Mouse (Mus musculus) limb, embryonic 15.5 days (tissue): ENCODE results near the gene Tmcc1. TPM values are rescaled to one million over a fixed set of nuclear protein-coding genes. Genes with fewer than 3 reads are reported as not detected.
"Not testable (repeated sequence)": the region's sequence is repeated elsewhere in the genome, so short reads cannot be mapped to it uniquely, and the experiment has no call there.

ENCODE experiments used
- ATAC-seq: fragments of 200-750 bp; cut with Nextera tagmentation; 2 replicates; pipeline ENCODE4 v1.8.0; 2017; ENCODE audit warnings: low read depth, moderate TSS enrichment; ENCODE audit not compliant: insufficient number of reproducible peaks, low FRiP score, low TSS enrichment
- H3K27ac ChIP-seq: fragments of 300-500 bp; sonication (generic); 2 replicates; pipeline ENCODE4 v1.5.1; 2015; ENCODE audit warnings: moderate library complexity, mild to moderate bottlenecking, inconsistent platforms
- H3K27me3 ChIP-seq: fragments of 300-500 bp; sonication (generic); 2 replicates; pipeline ENCODE4 v1.6.1; 2015; ENCODE audit warnings: inconsistent platforms
- H3K36me3 ChIP-seq: fragments of 300-500 bp; sonication (generic); 2 replicates; pipeline ENCODE4 v1.6.1; 2015; ENCODE audit warnings: inconsistent platforms
- H3K4me1 ChIP-seq: fragments of 300-500 bp; sonication (generic); 2 replicates; pipeline ENCODE4 v1.6.1; 2015; ENCODE audit warnings: inconsistent platforms
- H3K4me2 ChIP-seq: fragments of 300-500 bp; sonication (generic); 2 replicates; pipeline ENCODE4 v1.6.1; 2015; ENCODE audit warnings: mild to moderate bottlenecking, inconsistent platforms
- H3K4me3 ChIP-seq: fragments of 300-500 bp; sonication (generic); 2 replicates; pipeline ENCODE4 v1.5.1; 2015; ENCODE audit warnings: mild to moderate bottlenecking, inconsistent platforms
- H3K9ac ChIP-seq: fragments of 300-500 bp; sonication (generic); 2 replicates; pipeline ENCODE4 v1.6.1; 2015; ENCODE audit warnings: inconsistent platforms
- H3K9me3 ChIP-seq: fragments of 300-500 bp; sonication (generic); 2 replicates; pipeline ENCODE4 v1.6.1; 2016; ENCODE audit warnings: inconsistent platforms
- WGBS: fragments of 180-500 bp; shearing (Covaris S2); methylation state at CpG from one replicate; pipeline ENCODE4 v1.1.7; 2015; 5-methylcytosine and 5-hydroxymethylcytosine counted together
- polyA plus RNA-seq: library from polyadenylated mRNA; unstranded; fragments of >200 nt; fragmentation: Nextera tagmentation; extraction: Ambion mirVana; gene quantifications from 2 replicates; pipeline ENCODE4 v1.2.1, GENCODE M21; 2015

Tmcc1 gene
- polyA plus RNA-seq, 1 experiment from 2014 or later, result 12.0 TPM

DNA sequence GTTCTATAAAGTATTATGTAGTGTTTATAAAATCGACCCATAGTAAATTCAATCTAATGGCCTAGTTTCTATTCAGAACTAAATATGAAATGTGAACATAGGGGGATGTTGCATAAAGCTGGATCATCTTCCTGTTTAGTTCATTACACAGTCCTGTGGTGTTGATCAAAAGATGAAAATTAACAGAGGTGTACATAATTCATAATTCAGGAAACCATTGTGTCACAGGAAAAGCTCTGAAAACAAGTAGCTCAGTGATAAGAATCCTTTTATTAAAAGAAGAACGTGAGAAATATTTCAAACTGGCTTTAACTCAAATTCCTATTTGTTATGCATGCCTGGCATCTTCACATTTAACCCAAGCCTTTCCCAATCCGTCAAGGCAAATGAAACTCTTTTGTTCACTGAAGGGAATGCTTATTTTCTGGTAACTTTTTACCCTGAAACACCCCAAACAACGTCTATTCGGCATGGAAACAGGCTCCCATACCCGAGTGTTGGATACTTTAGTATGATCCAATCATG lies 121.0 kb downstream of the Tmcc1 start:
- Histone ChIP-seq H3K36me3 (0 out of 2 replicates have a peak, but pooled peaks cover 3% of the 10 kb centered on the region), H3K4me1 (0 out of 2 replicates have a peak, but pooled peaks cover 2% of the 10 kb centered on the region), H3K4me3 (no peak overlapping the region), H3K9ac (no peak overlapping the region), H3K9me3 (no peaks in the 10 kb centered on the region), H3K27me3 (no peaks in the 10 kb centered on the region), H3K27ac (no peak overlapping the region), H3K4me2 (no peak overlapping the region)
- 68% methylated on average over 6 of the region's 6 CpGs for WGBS
- no peak for ATAC-seq

GRCm38 (mm10) chr6:116071781-116072180 lies 121.5 kb downstream of the Tmcc1 start:
- Histone ChIP-seq H3K4me2 (no peak overlapping the region), H3K36me3 (0 out of 2 replicates have a peak, but pooled peaks cover 3% of the 10 kb centered on the region), H3K27ac (no peak overlapping the region), H3K9me3 (no peaks in the 10 kb centered on the region), H3K9ac (no peak overlapping the region), H3K27me3 (no peaks in the 10 kb centered on the region), H3K4me1 (0 out of 2 replicates have a peak, but pooled peaks cover 2% of the 10 kb centered on the region), H3K4me3 (no peak overlapping the region)
- ATAC-seq, result no peak
- 88% methylated on average over 2 of the region's 2 CpGs for WGBS

- Histone ChIP-seq H3K4me3 (no peak overlapping the region), H3K4me1 (0 out of 2 replicates have a peak, but pooled peaks cover 2% of the 10 kb centered on the region), H3K9ac (no peak overlapping the region), H3K9me3 (no peaks in the 10 kb centered on the region), H3K27me3 (no peaks in the 10 kb centered on the region), H3K4me2 (no peak overlapping the region), H3K36me3 (0 out of 2 replicates have a peak, but pooled peaks cover 3% of the 10 kb centered on the region), H3K27ac (no peak overlapping the region)
- 90% methylated on average over 3 of the region's 3 CpGs for WGBS
- ATAC-seq, result no peak
These were observed 122.7 kb downstream of the Tmcc1 start for GRCm38 (mm10) chr6:116070558-116070957.

- no peak overlapping the region for H3K9ac ChIP-seq
- H3K4me1 ChIP-seq, result no peaks in the 10 kb centered on the region
- H3K4me2 ChIP-seq, result no peak overlapping the region
- H3K27me3 ChIP-seq, result no peaks in the 10 kb centered on the region
- 86% methylated on average over 1 of the region's 1 CpGs for WGBS
- H3K27ac ChIP-seq, result no peak overlapping the region
- H3K9me3 ChIP-seq, result no peaks in the 10 kb centered on the region
- H3K36me3 ChIP-seq, result 0 out of 2 replicates have a peak, but pooled peaks cover 2% of the 10 kb centered on the region
- H3K4me3 ChIP-seq, result no peak overlapping the region
- no peak for ATAC-seq
These were observed 129.8 kb downstream of the Tmcc1 start for GRCm38 (mm10) chr6:116063516-116063915.

- H3K9me3 ChIP-seq, H3K27ac ChIP-seq, H3K4me3 ChIP-seq, ATAC-seq, H3K27me3 ChIP-seq, H3K9ac ChIP-seq, H3K4me2 ChIP-seq, H3K36me3 ChIP-seq, H3K4me1 ChIP-seq: not testable (repeated sequence)
These were observed 133.7 kb downstream of the Tmcc1 start for GRCm38 (mm10) chr6:116059542-116059941.

- Histone ChIP-seq H3K4me2 (no peak overlapping the region), H3K27ac (no peak overlapping the region), H3K9me3 (no peaks in the 10 kb centered on the region), H3K27me3 (no peaks in the 10 kb centered on the region), H3K4me3 (no peak overlapping the region), H3K9ac (no peak overlapping the region), H3K4me1 (0 out of 2 replicates have a peak, but pooled peaks cover 3% of the 10 kb centered on the region), H3K36me3 (no peaks in the 10 kb centered on the region)
- WGBS, result 69% methylated on average over 3 of the region's 3 CpGs
- no peak for ATAC-seq
These were observed 134.6 kb downstream of the Tmcc1 start for GRCm38 (mm10) chr6:116058541-116059300.

GRCm38 (mm10) chr6:116056676-116057264 lies 136.5 kb downstream of the Tmcc1 start:
- 0 out of 2 replicates have a peak, but pooled peaks cover 3% of the 10 kb centered on the region for H3K4me1 ChIP-seq
- no peaks in the 10 kb centered on the region for H3K27me3 ChIP-seq
- H3K4me3 ChIP-seq, result no peak overlapping the region
- no peak overlapping the region for H3K4me2 ChIP-seq
- 36% methylated on average over 13 of the region's 13 CpGs for WGBS
- no peaks in the 10 kb centered on the region for H3K36me3 ChIP-seq
- no peak for ATAC-seq
- H3K27ac ChIP-seq, result no peak overlapping the region
- H3K9me3 ChIP-seq, result no peaks in the 10 kb centered on the region
- H3K9ac ChIP-seq, result no peak overlapping the region

GRCm38 (mm10) chr6:116055766-116056165 lies 137.5 kb downstream of the Tmcc1 start:
- Histone ChIP-seq H3K4me3 (no peak overlapping the region), H3K27ac (no peak overlapping the region), H3K27me3 (no peaks in the 10 kb centered on the region), H3K9ac (no peak overlapping the region), H3K9me3 (no peaks in the 10 kb centered on the region), H3K4me2 (no peak overlapping the region), H3K4me1 (0 out of 2 replicates have a peak, but pooled peaks cover 3% of the 10 kb centered on the region), H3K36me3 (no peaks in the 10 kb centered on the region)
- WGBS, result 90% methylated on average over 2 of the region's 2 CpGs
- ATAC-seq, result no peak

- ATAC-seq, result 0 out of 2 replicates have a peak, but pooled peaks have one; percentile 10
- no peaks in the 10 kb centered on the region for H3K9me3 ChIP-seq
- H3K27ac ChIP-seq, result no peak overlapping the region
- H3K4me3 ChIP-seq, result no peak overlapping the region
- 72% methylated on average over 1 of the region's 1 CpGs for WGBS
- no peak overlapping the region for H3K4me2 ChIP-seq
- H3K4me1 ChIP-seq, result 0 out of 2 replicates have a peak, but pooled peaks cover 3% of the 10 kb centered on the region
- H3K9ac ChIP-seq, result no peak overlapping the region
- H3K36me3 ChIP-seq, result no peaks in the 10 kb centered on the region
- H3K27me3 ChIP-seq, result no peaks in the 10 kb centered on the region
These were observed 138.2 kb downstream of the Tmcc1 start for GRCm38 (mm10) chr6:116055001-116055471.

DNA sequence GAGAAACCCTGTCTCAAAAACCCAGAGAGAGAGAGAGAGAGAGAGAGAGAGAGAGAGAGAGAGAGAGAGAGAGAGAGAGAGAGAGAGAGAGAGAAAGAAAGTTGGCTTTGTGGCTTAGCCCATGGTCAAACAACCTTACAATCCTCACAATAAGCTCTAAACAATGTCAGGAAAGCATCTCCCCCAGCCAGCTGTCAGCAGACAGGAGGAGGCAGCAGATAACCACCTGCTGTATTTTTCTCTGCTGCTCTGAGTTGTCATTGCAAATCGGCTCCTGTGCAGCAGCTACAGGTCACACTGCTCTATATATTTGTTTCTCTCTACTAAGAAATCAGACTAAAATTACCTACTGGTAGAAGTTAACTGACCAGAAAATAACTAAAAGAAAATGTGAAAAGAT lies 145.4 kb downstream of the Tmcc1 start:
- Histone ChIP-seq H3K36me3 (no peaks in the 10 kb centered on the region; the same call in 1 of the 2 replicates), H3K27ac (no peak overlapping the region), H3K4me2 (no peak overlapping the region), H3K9me3 (peaks cover under 1% of the 10 kb centered on the region; the same call in 1 of the 2 replicates), H3K4me1 (no peaks in the 10 kb centered on the region), H3K4me3 (no peak overlapping the region), H3K9ac (no peak overlapping the region), H3K27me3 (no peaks in the 10 kb centered on the region)
- ATAC-seq, result no peak
- WGBS, result 76% methylated on average over 1 of the region's 1 CpGs

- Histone ChIP-seq H3K4me3 (no peak overlapping the region), H3K27ac (no peak overlapping the region), H3K9me3 (peaks cover 3% of the 10 kb centered on the region; the same call in 1 of the 2 replicates), H3K4me1 (no peaks in the 10 kb centered on the region), H3K4me2 (no peak overlapping the region), H3K36me3 (no peaks in the 10 kb centered on the region; the same call in 1 of the 2 replicates), H3K27me3 (no peaks in the 10 kb centered on the region), H3K9ac (no peak overlapping the region)
- no peak for ATAC-seq
- whole genome bisulfite sequencing, result 64% methylated on average over 3 of the region's 3 CpGs
These were observed 145.9 kb downstream of the Tmcc1 start for GRCm38 (mm10) chr6:116047366-116047765.

DNA sequence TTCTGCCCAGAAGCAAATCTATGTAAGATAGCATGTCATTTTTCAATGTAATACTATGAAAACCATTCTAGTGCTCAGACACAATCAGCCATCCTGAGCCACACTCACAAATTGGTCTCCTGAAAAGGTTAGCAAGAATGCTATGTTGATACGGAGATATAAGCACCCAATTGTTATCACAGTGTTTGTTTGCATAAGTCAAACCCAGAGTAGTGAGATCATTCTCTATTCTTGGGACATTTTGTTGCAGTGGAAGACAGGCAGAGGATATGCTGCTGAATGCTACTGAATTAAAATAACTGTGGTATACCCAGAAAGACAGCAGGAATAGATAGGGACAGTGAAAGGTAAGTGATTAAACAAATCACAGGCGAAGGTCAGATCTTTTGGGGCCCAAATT lies 149.2 kb downstream of the Tmcc1 start:
- Histone ChIP-seq H3K9ac (no peak overlapping the region), H3K4me3 (no peak overlapping the region), H3K4me1 (no peaks in the 10 kb centered on the region), H3K27ac (no peak overlapping the region), H3K27me3 (no peaks in the 10 kb centered on the region), H3K4me2 (no peak overlapping the region), H3K36me3 (no peaks in the 10 kb centered on the region; the same call in 1 of the 2 replicates), H3K9me3 (peaks cover 3% of the 10 kb centered on the region; the same call in 1 of the 2 replicates)
- ATAC-seq, result no peak
- 79% methylated on average over 2 of the region's 2 CpGs for WGBS
